Mouse (Mus musculus) kidney, embryonic 16.5 days (tissue): ENCODE data around the gene Dlx3. TPM values are rescaled to one million over a fixed set of nuclear protein-coding genes. Genes with fewer than 3 reads are reported as not detected.

Experiments
- ATAC-seq: fragments of 200-750 bp; cut with Nextera tagmentation; 2 replicates; pipeline ENCODE4 v1.8.0; 2017; ENCODE audit warnings: moderate TSS enrichment; ENCODE audit not compliant: low FRiP score, low TSS enrichment
- H3K27ac ChIP-seq: fragments of 300-500 bp; sonication (generic); 2 replicates; pipeline ENCODE4 v1.5.1; 2014; ENCODE audit warnings: low read length
- H3K27me3 ChIP-seq: fragments of 300-500 bp; sonication (generic); 2 replicates; pipeline ENCODE4 v1.6.1; 2014; ENCODE audit warnings: low read length, control low read depth, mixed read lengths; ENCODE audit not compliant: insufficient read depth
- H3K36me3 ChIP-seq: fragments of 300-500 bp; sonication (generic); 2 replicates; pipeline ENCODE4 v1.6.1; 2014; ENCODE audit warnings: low read length, control low read depth, mixed read lengths; ENCODE audit not compliant: insufficient read depth
- H3K4me1 ChIP-seq: fragments of 300-500 bp; sonication (generic); 2 replicates; pipeline ENCODE4 v1.6.1; 2014; ENCODE audit warnings: low read length, control low read depth, mixed read lengths; ENCODE audit not compliant: insufficient read depth
- H3K4me2 ChIP-seq: fragments of 300-500 bp; sonication (generic); replicated peaks from 2 replicates; pipeline ENCODE4 v1.6.1; 2014; ENCODE audit warnings: low read depth, low read length
- H3K4me3 ChIP-seq: fragments of 300-500 bp; sonication (generic); 2 replicates; pipeline ENCODE4 v1.5.1; 2014; ENCODE audit warnings: mild to moderate bottlenecking, low read length
- H3K9ac ChIP-seq: fragments of 300-500 bp; sonication (generic); replicated peaks from 2 replicates; pipeline ENCODE4 v1.6.1; 2014; ENCODE audit warnings: low read length
- H3K9me3 ChIP-seq: fragments of 300-500 bp; sonication (generic); 2 replicates; pipeline ENCODE4 v1.6.1; 2016; ENCODE audit warnings: low read length, control low read depth
- WGBS: fragments of 180-500 bp; shearing (Covaris S2); extraction: QIAGEN DNeasy Blood & Tissue Kit; methylation state at CpG from one replicate; pipeline ENCODE4 v1.1.7; 2014; 5-methylcytosine and 5-hydroxymethylcytosine counted together
- polyA plus RNA-seq: library from polyadenylated mRNA; unstranded; fragments of >200 nt; fragmentation: Nextera tagmentation; extraction: Ambion mirVana; gene quantifications from 2 replicates; pipeline ENCODE4 v1.2.1, GENCODE M21; 2015

The Dlx3 gene
- polyA plus RNA-seq, 1 experiment from 2014 or later: 1.1 TPM

DNA sequence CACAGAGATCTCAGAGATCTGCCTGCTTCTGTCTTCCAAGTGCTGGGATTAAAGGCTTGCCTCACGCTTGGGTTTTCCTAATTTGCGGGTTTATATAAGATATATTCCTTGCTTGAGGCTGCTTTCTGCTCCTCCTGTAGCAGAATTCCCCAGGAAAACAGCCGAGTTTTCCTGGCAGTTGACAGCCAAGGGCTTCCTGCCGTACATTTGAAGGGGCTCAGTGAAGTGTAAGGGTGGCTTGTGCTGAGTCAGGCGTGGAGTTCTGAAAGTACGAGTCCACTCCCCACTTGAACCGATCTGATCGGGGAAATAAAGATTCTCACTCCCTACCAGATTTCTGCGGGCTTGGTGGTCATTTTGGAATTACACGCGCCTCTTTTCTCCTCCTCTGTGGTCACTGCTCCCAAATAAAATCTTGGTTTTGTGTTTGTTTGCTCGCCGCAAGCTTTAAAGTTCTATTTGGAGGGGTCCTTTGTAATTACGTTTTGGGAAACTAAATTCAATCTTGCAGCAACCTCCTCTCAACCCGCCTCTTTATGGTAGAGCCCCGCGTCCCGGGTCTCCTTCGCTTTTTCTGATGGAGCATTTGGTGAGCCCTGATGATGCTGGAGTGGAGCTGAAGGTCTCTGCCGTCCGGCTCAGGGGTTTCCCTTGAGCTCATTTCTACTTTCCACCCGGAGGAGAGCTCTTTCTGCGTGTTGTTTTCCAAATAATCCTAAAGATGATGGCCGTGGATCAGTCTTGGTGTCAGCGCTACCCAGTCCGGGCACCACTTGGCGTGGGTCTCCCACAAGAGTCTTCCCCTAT is 29.7 kb downstream of the Dlx3 start:
- peaks cover 83% of the 10 kb centered on the region for H3K27me3 ChIP-seq
- WGBS: 1% methylated on average over 27 of the region's 27 CpGs
- H3K4me1 ChIP-seq: peaks cover 22% of the 10 kb centered on the region
- no peak overlapping the region for H3K4me3 ChIP-seq
- no peak overlapping the region for H3K9ac ChIP-seq
- H3K36me3 ChIP-seq: no peaks in the 10 kb centered on the region
- no peak for ATAC-seq
- H3K4me2 ChIP-seq: no peak overlapping the region
- no peak overlapping the region for H3K27ac ChIP-seq
- H3K9me3 ChIP-seq: no peaks in the 10 kb centered on the region

DNA sequence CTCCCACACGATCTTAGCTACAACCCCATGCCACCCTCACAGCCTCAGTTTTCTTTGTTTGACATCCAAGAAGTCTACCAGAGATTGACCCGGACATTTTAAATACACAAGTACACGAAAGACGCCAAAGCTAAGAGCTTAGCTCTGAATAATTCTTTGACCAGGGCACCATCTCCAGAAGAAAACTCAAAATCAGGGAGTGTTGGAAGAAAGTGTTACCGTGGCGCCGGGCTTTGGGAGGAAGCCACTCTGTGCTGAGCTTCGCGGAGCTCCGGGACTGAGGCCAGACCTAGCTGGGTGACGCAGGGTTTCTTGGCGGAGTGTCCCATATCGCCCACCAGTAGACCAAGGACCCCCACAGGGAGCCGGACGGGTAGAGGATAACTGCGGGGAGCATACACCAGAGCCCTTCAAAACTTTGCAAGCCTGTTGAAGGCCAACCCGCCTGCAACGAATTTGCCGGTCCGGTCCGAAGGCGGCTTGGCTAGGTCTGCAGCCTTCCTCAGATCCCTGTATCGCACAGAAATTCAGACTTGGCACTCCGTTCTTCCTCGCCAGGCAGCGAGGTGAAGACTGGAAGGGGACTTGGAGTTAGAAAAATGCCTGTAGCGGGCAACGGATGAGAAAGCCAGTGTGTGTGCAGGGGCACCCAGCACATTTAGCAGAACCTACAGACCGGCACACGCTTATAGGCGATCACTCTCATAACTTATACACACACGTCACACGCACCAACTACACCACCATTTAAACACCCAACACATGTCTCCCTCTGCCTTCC is 30.5 kb downstream of the Dlx3 start:
- peaks cover 14% of the 10 kb centered on the region for H3K4me1 ChIP-seq
- no peaks in the 10 kb centered on the region for H3K9me3 ChIP-seq
- no peak overlapping the region for H3K27ac ChIP-seq
- no peak overlapping the region for H3K9ac ChIP-seq
- ATAC-seq: no peak
- peaks cover 75% of the 10 kb centered on the region for H3K27me3 ChIP-seq
- H3K36me3 ChIP-seq: no peaks in the 10 kb centered on the region
- WGBS: 2% methylated on average over 33 of the region's 33 CpGs
- 0 out of 2 replicates have a peak overlapping the region, but pooled peaks have one; percentile 1 for H3K4me3 ChIP-seq
- H3K4me2 ChIP-seq: no peak overlapping the region

DNA sequence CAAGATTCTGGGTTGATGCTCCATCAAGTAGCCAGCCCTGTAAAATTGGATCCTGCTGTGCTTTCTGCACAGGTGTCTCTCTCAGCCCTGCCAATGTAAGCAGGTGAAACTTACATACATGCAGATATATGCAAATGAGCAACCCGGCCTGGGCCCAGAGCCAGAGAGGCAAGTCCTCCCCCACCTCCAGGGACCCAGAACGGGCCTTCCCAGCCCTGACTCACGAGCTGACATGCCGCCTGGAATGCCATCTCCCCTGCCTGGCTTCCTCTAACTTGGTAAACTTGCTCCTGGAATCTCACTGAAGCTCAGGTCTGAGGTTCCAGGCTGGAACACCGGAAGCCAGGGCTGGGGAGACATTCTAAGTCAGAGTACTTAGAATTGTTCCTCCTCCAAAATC is 33.2 kb downstream of the Dlx3 start:
- H3K27ac ChIP-seq: no peak overlapping the region
- no peak for ATAC-seq
- WGBS: 32% methylated on average over 5 of the region's 5 CpGs
- no peak overlapping the region for H3K9ac ChIP-seq
- peaks cover 7% of the 10 kb centered on the region; the same call in 1 of the 2 replicates for H3K4me1 ChIP-seq
- peaks cover 49% of the 10 kb centered on the region for H3K27me3 ChIP-seq
- no peaks in the 10 kb centered on the region for H3K9me3 ChIP-seq
- H3K36me3 ChIP-seq: no peaks in the 10 kb centered on the region
- H3K4me3 ChIP-seq: no peak overlapping the region
- H3K4me2 ChIP-seq: no peak overlapping the region

DNA sequence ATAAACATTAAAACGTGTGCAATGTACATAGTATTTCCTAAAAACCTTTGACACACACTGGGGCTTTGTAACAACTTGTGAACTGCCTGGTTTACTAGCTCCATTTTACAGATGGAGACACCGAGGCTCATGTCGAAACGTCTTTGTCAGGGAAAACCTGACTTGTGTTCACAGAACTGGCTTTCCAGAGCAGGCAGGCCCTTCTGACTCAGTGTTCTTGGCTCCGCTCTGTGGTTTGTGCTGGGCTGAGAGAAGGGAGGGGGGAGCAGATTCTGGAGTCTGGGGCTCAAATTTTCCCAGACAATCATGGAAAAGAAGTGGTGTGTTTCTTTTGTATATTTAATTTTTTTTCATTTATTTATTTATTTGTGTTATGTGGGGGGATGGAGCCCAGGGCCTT is 33.8 kb downstream of the Dlx3 start:
- Histone ChIP-seq H3K27ac (no peak overlapping the region), H3K9me3 (no peaks in the 10 kb centered on the region), H3K4me1 (peaks cover 7% of the 10 kb centered on the region; the same call in 1 of the 2 replicates), H3K4me3 (no peak overlapping the region), H3K9ac (no peak overlapping the region), H3K4me2 (no peak overlapping the region), H3K36me3 (no peaks in the 10 kb centered on the region), H3K27me3 (peaks cover 43% of the 10 kb centered on the region)
- no peak for ATAC-seq
- WGBS: 79% methylated on average over 5 of the region's 5 CpGs

DNA sequence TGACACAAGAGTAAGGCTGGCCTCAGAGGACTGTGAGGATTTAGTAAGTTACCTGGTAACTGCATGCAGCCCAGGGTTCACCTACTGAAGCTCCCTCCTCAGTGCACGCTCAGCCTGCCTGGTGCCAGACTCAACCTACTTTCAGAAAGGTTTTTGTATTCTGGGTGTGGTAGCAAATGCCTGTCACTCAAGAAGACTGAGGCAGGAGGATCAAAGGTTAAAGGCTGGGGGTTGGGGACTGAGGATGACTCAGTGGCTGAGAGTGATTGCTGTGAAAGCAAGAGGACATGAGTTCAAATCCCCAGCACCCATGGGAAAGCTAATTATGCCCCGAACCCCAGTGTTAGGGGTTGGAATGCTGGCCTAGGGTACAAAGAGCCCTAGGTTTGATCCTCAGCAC is 35.6 kb downstream of the Dlx3 start:
- no peaks in the 10 kb centered on the region for H3K36me3 ChIP-seq
- H3K27me3 ChIP-seq: peaks cover 25% of the 10 kb centered on the region
- no peak overlapping the region for H3K4me2 ChIP-seq
- WGBS: 86% methylated on average over 2 of the region's 2 CpGs
- no peak overlapping the region for H3K9ac ChIP-seq
- H3K4me3 ChIP-seq: no peak overlapping the region
- H3K9me3 ChIP-seq: no peaks in the 10 kb centered on the region
- ATAC-seq: no peak
- 0 out of 2 replicates have a peak, but pooled peaks cover 3% of the 10 kb centered on the region for H3K4me1 ChIP-seq
- no peak overlapping the region for H3K27ac ChIP-seq

DNA sequence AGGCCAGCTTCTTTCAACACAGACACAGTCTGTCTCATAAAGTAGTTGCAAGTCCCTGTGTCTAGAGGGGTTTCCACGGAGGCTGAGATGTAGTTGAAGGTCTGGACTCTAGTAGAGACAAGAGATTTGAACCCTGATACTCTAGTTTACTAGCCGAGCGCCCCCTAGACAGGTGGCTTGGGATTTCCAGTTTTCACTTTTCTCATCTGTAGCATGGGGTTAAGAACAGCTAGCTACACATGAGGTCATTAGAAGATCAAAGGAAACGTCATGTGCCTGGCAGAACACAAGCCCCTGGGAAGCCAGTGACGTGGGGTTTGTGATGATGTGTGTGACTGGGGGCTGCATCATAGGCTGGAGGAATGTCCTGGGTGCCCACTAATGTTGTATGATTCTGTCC is 37.4 kb downstream of the Dlx3 start:
- Histone ChIP-seq H3K9ac (no peak overlapping the region), H3K27ac (no peak overlapping the region), H3K4me3 (no peak overlapping the region), H3K27me3 (peaks cover 6% of the 10 kb centered on the region), H3K4me1 (peaks cover 5% of the 10 kb centered on the region), H3K9me3 (no peaks in the 10 kb centered on the region), H3K36me3 (no peaks in the 10 kb centered on the region), H3K4me2 (no peak overlapping the region)
- ATAC-seq: no peak
- WGBS: 66% methylated on average over 5 of the region's 5 CpGs

DNA sequence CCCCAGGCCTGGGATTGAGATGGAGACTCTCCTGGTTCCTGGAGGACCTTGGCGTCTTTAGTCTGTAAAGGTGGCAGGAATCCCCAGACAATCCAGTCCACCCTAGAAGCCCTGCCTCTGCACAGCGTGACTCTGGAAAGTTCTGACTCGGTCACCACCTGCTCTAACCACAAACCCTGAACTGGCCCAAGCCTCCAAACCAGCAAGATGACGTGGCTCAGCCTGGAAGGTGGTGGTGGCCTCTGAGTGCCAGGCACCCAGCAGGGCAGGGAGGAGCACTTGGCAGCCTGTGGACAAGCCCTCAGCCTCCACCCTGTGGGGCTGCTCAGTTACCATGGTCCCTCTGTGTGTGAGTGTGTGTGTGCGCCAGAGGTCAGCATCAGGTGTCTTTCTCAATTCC is 38.0 kb downstream of the Dlx3 start:
- H3K4me1 ChIP-seq: peaks cover 5% of the 10 kb centered on the region
- no peaks in the 10 kb centered on the region for H3K36me3 ChIP-seq
- no peak overlapping the region for H3K9ac ChIP-seq
- no peak overlapping the region for H3K4me2 ChIP-seq
- H3K4me3 ChIP-seq: no peak overlapping the region
- ATAC-seq: no peak
- H3K9me3 ChIP-seq: no peaks in the 10 kb centered on the region
- 0 out of 2 replicates have a peak, but pooled peaks cover 2% of the 10 kb centered on the region for H3K27me3 ChIP-seq
- H3K27ac ChIP-seq: no peak overlapping the region
- WGBS: 86% methylated on average over 5 of the region's 5 CpGs

DNA sequence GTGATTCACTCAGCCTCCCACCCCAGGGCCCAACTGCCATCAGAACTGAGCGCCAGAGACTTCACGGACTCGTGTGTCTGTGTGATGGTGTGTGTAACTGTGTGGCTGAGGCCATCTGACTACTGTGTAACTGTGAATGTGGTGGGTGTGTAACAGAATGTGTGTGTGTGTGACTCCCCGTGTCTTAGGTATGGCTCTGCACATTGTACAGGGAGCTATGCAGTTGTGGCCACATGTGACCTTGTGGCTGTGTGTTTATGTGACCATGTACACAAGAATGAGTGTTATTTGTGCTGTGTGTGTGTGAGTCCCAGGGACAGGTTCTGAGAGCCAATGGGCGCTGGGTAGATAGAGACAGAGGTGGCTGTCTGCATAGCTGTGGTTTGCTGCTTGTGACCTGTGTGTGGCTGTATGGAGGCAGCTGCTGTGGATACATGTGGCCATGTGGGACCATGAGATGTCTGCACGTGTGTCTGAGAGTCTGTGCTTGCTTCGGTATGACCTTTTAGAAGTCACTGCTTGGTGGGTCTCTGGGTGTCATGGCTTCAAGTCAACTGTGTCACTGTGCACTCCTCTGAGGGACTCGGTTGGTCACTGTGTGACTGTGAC is 39.9 kb downstream of the Dlx3 start:
- Histone ChIP-seq H3K27me3 (no peaks in the 10 kb centered on the region), H3K36me3 (no peaks in the 10 kb centered on the region), H3K4me1 (peaks cover 5% of the 10 kb centered on the region), H3K27ac (no peak overlapping the region), H3K4me3 (no peak overlapping the region), H3K9ac (no peak overlapping the region), H3K4me2 (no peak overlapping the region), H3K9me3 (no peaks in the 10 kb centered on the region)
- 84% methylated on average over 8 of the region's 8 CpGs for WGBS
- no peak for ATAC-seq

DNA sequence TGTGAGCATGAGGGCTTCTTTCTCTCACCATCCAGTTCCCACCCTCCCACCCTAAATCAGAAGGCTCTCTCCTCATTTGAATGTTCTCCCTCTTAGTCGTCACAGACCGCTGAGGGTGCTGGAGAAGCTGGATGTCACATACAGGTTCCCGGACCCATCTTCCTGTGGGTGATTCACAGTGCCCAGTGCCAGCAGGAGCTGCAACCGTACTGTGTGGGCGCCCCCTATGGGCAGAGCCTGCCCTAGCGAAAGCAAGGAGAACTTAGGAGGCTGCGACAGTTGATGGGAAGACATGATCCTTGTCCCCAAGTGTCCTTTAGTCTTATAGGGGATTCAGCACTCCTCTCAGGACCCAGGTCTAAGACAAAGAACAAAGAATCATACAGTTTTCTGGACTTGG is 40.8 kb downstream of the Dlx3 start:
- no peaks in the 10 kb centered on the region for H3K36me3 ChIP-seq
- no peaks in the 10 kb centered on the region for H3K27me3 ChIP-seq
- H3K4me2 ChIP-seq: no peak overlapping the region
- no peak overlapping the region for H3K9ac ChIP-seq
- no peak overlapping the region for H3K27ac ChIP-seq
- ATAC-seq: no peak
- H3K9me3 ChIP-seq: no peaks in the 10 kb centered on the region
- H3K4me1 ChIP-seq: peaks cover 5% of the 10 kb centered on the region
- 62% methylated on average over 7 of the region's 7 CpGs for WGBS
- no peak overlapping the region for H3K4me3 ChIP-seq
